Mouse (Mus musculus): Measurements from ENCODE around the gene Ttf2. TPM values are rescaled to one million over a fixed set of nuclear protein-coding genes. Genes with fewer than 3 reads are reported as not detected.

Ttf2 gene
- polyA plus RNA-seq, 1 experiment from 2014 or later: 3.6 TPM

DNA sequence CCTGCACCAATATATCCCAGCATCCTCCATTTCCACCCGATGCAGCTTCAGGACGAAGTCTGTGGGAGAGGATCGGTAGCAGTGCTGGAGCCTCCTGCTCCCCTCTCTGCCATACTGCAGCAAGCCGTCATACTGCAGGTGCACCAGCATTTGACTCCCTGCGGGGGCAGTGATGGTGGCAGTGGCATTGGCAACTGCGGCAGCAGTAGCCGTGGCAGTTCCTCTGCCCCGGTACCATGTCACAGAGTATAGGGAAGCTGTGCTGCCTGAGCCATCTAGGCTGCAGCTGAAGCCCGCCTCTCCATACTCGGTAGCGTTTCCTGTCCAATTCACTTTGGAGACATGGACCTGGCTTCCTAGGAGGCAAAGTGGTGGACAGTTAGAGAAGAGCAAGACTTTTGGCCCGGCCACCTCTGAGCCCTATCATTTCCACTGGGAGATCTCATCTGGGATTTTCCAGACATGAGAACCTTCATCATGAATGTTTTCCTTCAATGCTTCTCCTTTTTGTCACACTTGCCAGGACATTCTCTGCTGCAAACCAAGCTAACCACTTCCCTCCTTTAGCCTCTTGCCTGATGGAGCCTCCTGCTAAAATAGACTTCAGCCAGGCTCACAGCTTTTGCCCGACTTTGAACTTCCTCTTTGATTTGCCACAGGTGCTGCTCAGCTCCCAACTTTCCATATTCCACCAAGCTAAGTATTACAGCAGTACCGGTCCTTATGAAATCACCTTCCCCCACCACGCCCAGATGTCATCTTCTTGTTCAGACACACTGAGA lies 34.3 kb upstream of the Ttf2 start:
- Histone ChIP-seq H3K4me2 (replicated peaks; ENCODE audit: low read depth, low read length) (no peak overlapping the region), H3K27ac (ENCODE audit: low read length) (no peak overlapping the region), H3K27me3 (replicated peaks; ENCODE audit: insufficient read depth, low read length) (no peaks in the 10 kb centered on the region), H3K4me3 (ENCODE audit: low read depth, low read length) (no peak overlapping the region), H3K4me1 (ENCODE audit: insufficient read depth, low read depth, low read length) (no peaks in the 10 kb centered on the region), H3K9ac (replicated peaks; ENCODE audit: low read depth) (no peak overlapping the region), H3K9me3 (ENCODE audit: low read length) (no peaks in the 10 kb centered on the region), H3K36me3 (ENCODE audit: insufficient read depth, low read length) (no peaks in the 10 kb centered on the region)
- TF ChIP-seq EP300 (IDR thresholded peaks at IDR 0.05) (no peak), CTCF (IDR thresholded peaks at IDR 0.05) (peak; percentile 16; the same call in 1 of the 2 replicates)
- WGBS: 80% methylated on average over 15 of the region's 15 CpGs
- no peak for ATAC-seq
- no peak for DNase-seq (ENCODE audit: low spot score)

DNA sequence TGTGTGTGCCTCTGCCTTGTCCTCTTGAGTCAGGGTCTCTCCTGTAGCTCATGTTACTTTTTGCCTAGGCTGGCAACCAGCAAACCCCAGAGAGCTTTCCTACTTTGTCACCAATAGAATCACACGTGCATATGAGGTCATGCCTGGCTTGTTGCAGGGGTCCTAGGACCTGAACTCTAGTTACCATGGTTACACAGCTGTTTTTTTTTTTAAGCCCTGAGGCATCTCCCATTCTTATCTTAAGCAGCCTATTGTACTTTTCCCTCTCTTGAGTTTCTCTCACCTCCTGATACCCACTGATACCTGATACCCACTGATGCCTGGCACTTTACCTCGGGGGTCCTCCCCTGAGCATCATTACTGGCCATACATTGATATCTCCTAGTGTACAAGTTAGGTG lies 30.3 kb upstream of the Ttf2 start:
- no peak overlapping the region for H3K27ac ChIP-seq (ENCODE audit: low read length)
- no peaks in the 10 kb centered on the region for H3K27me3 ChIP-seq (replicated peaks; ENCODE audit: insufficient read depth, low read length)
- no peak for DNase-seq (ENCODE audit: low spot score)
- no peak for TF ChIP-seq EP300 (IDR thresholded peaks at IDR 0.05)
- no peak for TF ChIP-seq CTCF (IDR thresholded peaks at IDR 0.05)
- no peak overlapping the region for H3K4me3 ChIP-seq (ENCODE audit: low read depth, low read length)
- H3K9ac ChIP-seq (replicated peaks; ENCODE audit: low read depth): no peak overlapping the region
- no peak overlapping the region for H3K4me2 ChIP-seq (replicated peaks; ENCODE audit: low read depth, low read length)
- H3K4me1 ChIP-seq (ENCODE audit: insufficient read depth, low read depth, low read length): no peaks in the 10 kb centered on the region; the same call in 1 of the 2 replicates
- H3K36me3 ChIP-seq (ENCODE audit: insufficient read depth, low read length): no peaks in the 10 kb centered on the region
- WGBS: 20% methylated on average over 2 of the region's 2 CpGs
- H3K9me3 ChIP-seq (ENCODE audit: low read length): no peaks in the 10 kb centered on the region
- ATAC-seq: no peak

DNA sequence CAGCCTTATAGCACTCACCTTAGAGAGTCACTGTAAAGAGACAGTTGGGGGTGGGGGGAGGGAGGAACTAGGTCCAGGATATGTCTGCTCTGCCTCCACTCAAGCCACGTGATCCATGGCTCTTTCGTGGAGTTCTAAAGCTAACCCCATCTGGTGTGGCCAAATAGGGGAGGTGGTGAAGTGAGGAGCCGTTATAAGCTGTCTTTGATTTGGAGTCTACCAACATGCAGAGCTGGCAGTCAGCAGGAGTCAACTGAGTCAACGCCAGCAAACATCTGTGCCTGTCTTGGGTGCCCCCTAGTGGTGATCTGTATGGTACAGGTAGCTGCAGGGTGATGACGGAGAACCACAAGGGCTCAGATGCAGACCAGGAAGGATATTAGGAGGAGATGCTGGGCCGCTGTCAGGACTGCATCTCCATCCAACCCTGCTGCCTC lies 29.5 kb upstream of the Ttf2 start:
- 16% methylated on average over 6 of the region's 6 CpGs for WGBS

DNA sequence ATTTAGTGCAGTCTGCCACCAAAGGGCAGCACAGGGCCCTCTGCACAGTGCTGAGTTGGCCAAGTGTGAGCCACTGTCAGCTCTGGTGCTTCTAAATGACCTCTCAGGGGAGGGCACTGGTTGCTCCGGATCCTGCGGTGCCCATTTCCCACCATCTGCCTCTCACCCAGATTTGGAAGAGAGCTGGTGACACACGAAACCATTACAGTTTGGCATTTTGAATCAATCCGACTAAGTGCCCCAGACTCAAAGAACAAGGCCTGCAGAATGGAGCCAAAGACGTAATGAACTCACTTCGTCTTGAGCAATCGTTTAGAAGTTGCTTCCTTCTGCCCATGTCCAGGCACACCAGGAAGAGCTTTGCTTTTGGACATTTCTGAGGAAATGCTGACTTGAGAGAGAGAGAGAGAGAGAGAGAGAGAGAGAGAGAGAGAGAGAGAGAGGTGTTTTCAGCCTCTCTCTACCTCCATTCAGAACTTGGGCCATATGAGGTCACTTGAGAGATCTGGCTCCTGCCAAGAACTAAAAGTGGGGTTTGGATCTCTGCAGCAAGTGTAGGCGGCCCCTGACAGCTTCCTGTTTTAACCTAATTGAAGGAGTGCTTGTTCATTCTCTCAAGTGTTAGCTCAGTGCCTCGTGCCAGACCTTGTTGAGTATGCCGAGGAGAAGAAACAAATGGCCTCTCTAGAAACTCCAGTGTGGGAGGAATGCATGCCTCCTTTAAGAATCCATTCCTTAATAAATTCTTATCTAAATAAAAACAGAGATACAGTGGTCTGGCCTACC lies 28.5 kb upstream of the Ttf2 start:
- Histone ChIP-seq H3K4me1 (ENCODE audit: insufficient read depth, low read depth, low read length) (no peaks in the 10 kb centered on the region; the same call in 1 of the 2 replicates), H3K27ac (ENCODE audit: low read length) (peak overlapping the region; percentile 68), H3K4me3 (ENCODE audit: low read depth, low read length) (no peak overlapping the region), H3K4me2 (replicated peaks; ENCODE audit: low read depth, low read length) (no peak overlapping the region), H3K27me3 (replicated peaks; ENCODE audit: insufficient read depth, low read length) (no peaks in the 10 kb centered on the region), H3K9me3 (ENCODE audit: low read length) (no peaks in the 10 kb centered on the region), H3K36me3 (ENCODE audit: insufficient read depth, low read length) (no peaks in the 10 kb centered on the region), H3K9ac (replicated peaks; ENCODE audit: low read depth) (no peak overlapping the region)
- DNase-seq (ENCODE audit: low spot score): peak; percentile 96
- 22% methylated on average over 10 of the region's 10 CpGs for WGBS
- ATAC-seq: peak; percentile 92
- TF ChIP-seq CTCF (IDR thresholded peaks at IDR 0.05) (no peak), EP300 (IDR thresholded peaks at IDR 0.05) (peak; percentile 88)

More for the DNA sequence above, 29.5 kb upstream of the Ttf2 start:
- ATAC-seq: peak; percentile 32
- Histone ChIP-seq H3K9me3 (ENCODE audit: low read length) (no peaks in the 10 kb centered on the region), H3K4me3 (ENCODE audit: low read depth, low read length) (no peak overlapping the region), H3K27me3 (replicated peaks; ENCODE audit: insufficient read depth, low read length) (no peaks in the 10 kb centered on the region), H3K4me1 (ENCODE audit: insufficient read depth, low read depth, low read length) (no peaks in the 10 kb centered on the region; the same call in 1 of the 2 replicates), H3K9ac (replicated peaks; ENCODE audit: low read depth) (no peak overlapping the region), H3K27ac (ENCODE audit: low read length) (no peak overlapping the region), H3K36me3 (ENCODE audit: insufficient read depth, low read length) (no peaks in the 10 kb centered on the region), H3K4me2 (replicated peaks; ENCODE audit: low read depth, low read length) (0 out of 2 replicates have a peak overlapping the region, but pooled peaks have one; percentile 0)
- peak; percentile 79 for DNase-seq (ENCODE audit: low spot score)
- TF ChIP-seq CTCF (IDR thresholded peaks at IDR 0.05): peak; percentile 90
- TF ChIP-seq EP300 (IDR thresholded peaks at IDR 0.05): no peak

DNA sequence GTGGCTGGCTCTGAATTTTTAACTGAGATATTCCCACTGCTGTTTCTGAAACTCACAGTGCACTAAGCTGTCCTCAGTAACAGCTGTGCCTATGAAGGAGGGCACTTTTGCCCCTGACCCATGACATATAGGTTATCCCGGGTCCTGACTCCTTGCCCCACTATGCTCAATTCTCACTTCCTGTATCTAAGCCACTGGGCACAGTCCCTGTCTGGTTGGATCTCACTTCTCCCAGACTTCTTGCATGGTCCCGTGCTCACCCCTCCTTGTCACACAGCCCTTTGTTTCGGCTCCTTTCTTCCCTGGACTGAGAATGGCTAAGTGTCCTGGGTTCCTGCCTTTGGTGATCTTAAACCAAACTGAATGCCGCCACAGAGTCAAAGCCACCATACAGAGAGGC lies 24.8 kb upstream of the Ttf2 start:
- H3K4me3 ChIP-seq (ENCODE audit: low read depth, low read length): no peak overlapping the region
- peak; percentile 18 for DNase-seq (ENCODE audit: low spot score)
- H3K9me3 ChIP-seq (ENCODE audit: low read length): no peaks in the 10 kb centered on the region
- 92% methylated on average over 4 of the region's 4 CpGs for WGBS
- H3K27ac ChIP-seq (ENCODE audit: low read length): no peak overlapping the region
- H3K4me2 ChIP-seq (replicated peaks; ENCODE audit: low read depth, low read length): no peak overlapping the region
- TF ChIP-seq EP300 (IDR thresholded peaks at IDR 0.05): no peak
- TF ChIP-seq CTCF (IDR thresholded peaks at IDR 0.05): no peak
- no peak for ATAC-seq
- no peaks in the 10 kb centered on the region for H3K27me3 ChIP-seq (replicated peaks; ENCODE audit: insufficient read depth, low read length)
- H3K36me3 ChIP-seq (ENCODE audit: insufficient read depth, low read length): no peaks in the 10 kb centered on the region
- H3K4me1 ChIP-seq (ENCODE audit: insufficient read depth, low read depth, low read length): no peaks in the 10 kb centered on the region; the same call in 1 of the 2 replicates
- no peak overlapping the region for H3K9ac ChIP-seq (replicated peaks; ENCODE audit: low read depth)

DNA sequence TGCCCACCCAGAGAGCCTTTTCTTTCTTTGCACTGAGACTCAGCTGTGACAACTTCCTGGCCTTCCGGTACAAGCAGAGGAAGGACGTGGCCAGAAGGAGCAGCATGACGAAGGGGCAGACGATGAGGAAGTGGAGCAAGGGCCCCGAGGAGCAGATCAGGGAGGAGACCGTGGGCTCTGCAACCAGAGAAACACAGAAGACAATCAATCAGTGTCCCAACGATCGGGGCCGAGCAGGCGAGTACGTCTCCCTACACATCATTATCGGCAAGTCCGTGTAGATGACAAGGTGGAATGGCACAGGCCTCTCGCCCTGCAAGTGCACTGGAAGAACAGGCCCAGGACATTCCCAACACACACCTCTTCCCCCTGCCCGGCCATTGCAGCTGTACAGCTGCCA lies 24.3 kb upstream of the Ttf2 start:
- H3K36me3 ChIP-seq (ENCODE audit: insufficient read depth, low read length): no peaks in the 10 kb centered on the region
- H3K4me3 ChIP-seq (ENCODE audit: low read depth, low read length): no peak overlapping the region
- no peaks in the 10 kb centered on the region; the same call in 1 of the 2 replicates for H3K4me1 ChIP-seq (ENCODE audit: insufficient read depth, low read depth, low read length)
- no peaks in the 10 kb centered on the region for H3K27me3 ChIP-seq (replicated peaks; ENCODE audit: insufficient read depth, low read length)
- no peak overlapping the region for H3K4me2 ChIP-seq (replicated peaks; ENCODE audit: low read depth, low read length)
- H3K9ac ChIP-seq (replicated peaks; ENCODE audit: low read depth): no peak overlapping the region
- 17% methylated on average over 15 of the region's 15 CpGs for WGBS
- peak; percentile 21; the same call in 1 of the 2 replicates for ATAC-seq
- H3K27ac ChIP-seq (ENCODE audit: low read length): no peak overlapping the region; the same call in 1 of the 2 replicates
- H3K9me3 ChIP-seq (ENCODE audit: low read length): no peaks in the 10 kb centered on the region
- TF ChIP-seq EP300 (IDR thresholded peaks at IDR 0.05): no peak
- TF ChIP-seq CTCF (IDR thresholded peaks at IDR 0.05): no peak
- peak; percentile 64 for DNase-seq (ENCODE audit: low spot score)
